Mouse (Mus musculus) heart, postnatal 0 days (tissue): ENCODE measurements around the gene Pik3ca. TPM values are rescaled to one million over a fixed set of nuclear protein-coding genes. Genes with fewer than 3 reads are reported as not detected.

Source experiments
- ATAC-seq: fragments of 200-750 bp; cut with Nextera tagmentation; 2 replicates; pipeline ENCODE4 v1.8.0; 2017; ENCODE audit warnings: low read depth, moderate number of reproducible peaks, moderate library complexity; ENCODE audit not compliant: insufficient read depth
- DNase-seq: peaks from one replicate; pipeline ENCODE4 v3.0.0-alpha.2; 2016; ENCODE audit warnings: low spot score
- H3K27ac ChIP-seq: fragments of 300-500 bp; sonication (generic); 2 replicates; pipeline ENCODE4 v1.5.1; 2014; ENCODE audit warnings: low read depth, mild to moderate bottlenecking
- H3K27me3 ChIP-seq: fragments of 300-500 bp; sonication (generic); 2 replicates; pipeline ENCODE4 v1.6.1; 2014; ENCODE audit warnings: low read length, mixed read lengths; ENCODE audit not compliant: control insufficient read depth, insufficient read depth
- H3K36me3 ChIP-seq: fragments of 300-500 bp; sonication (generic); replicated peaks from 2 replicates; pipeline ENCODE4 v1.6.1; 2014; ENCODE audit warnings: low read length, mixed read lengths; ENCODE audit not compliant: control insufficient read depth, insufficient read depth
- H3K4me1 ChIP-seq: fragments of 300-500 bp; sonication (generic); 2 replicates; pipeline ENCODE4 v1.6.1; 2014; ENCODE audit warnings: antibody characterized with exemption; ENCODE audit not compliant: control insufficient read depth, insufficient read depth
- H3K4me2 ChIP-seq: fragments of 300-500 bp; sonication (generic); 2 replicates; pipeline ENCODE4 v1.6.1; 2014; ENCODE audit warnings: low read depth, mild to moderate bottlenecking, low read length, moderate library complexity
- H3K4me3 ChIP-seq: fragments of 300-500 bp; sonication (generic); 2 replicates; pipeline ENCODE4 v1.5.1; 2014; ENCODE audit warnings: low read depth, low read length
- H3K9ac ChIP-seq: fragments of 300-500 bp; sonication (generic); replicated peaks from 2 replicates; pipeline ENCODE4 v1.6.1; 2014; ENCODE audit warnings: low read depth, low read length, mixed read lengths
- H3K9me3 ChIP-seq: fragments of 300-500 bp; sonication (generic); replicated peaks from 2 replicates; pipeline ENCODE4 v1.6.1; 2016; ENCODE audit warnings: low read length; ENCODE audit not compliant: control insufficient read depth
- CTCF ChIP-seq: IDR thresholded peaks from 2 replicates; pipeline ENCODE4 v1.5.1; 2016; ENCODE audit warnings: antibody characterized with exemption, control low read depth, low read depth
- EP300 ChIP-seq: IDR thresholded peaks from 2 replicates; pipeline ENCODE4 v1.6.1; 2016; ENCODE audit warnings: antibody characterized with exemption, low read depth
- WGBS: fragments of 180-500 bp; shearing (Covaris S2); extraction: QIAGEN DNeasy Blood & Tissue Kit; methylation state at CpG from one replicate; pipeline ENCODE4 v1.1.7; 2014; 5-methylcytosine and 5-hydroxymethylcytosine counted together
- polyA plus RNA-seq: library from polyadenylated mRNA; unstranded; fragments of >200 nt; fragmentation: Nextera tagmentation; extraction: Ambion mirVana; gene quantifications from 2 replicates; pipeline ENCODE4 v1.2.1, GENCODE M21; 2015
- total RNA-seq: library from RNA; depleted of rRNA; stranded (reverse); fragments of >200 nt; gene quantifications from 2 replicates; pipeline ENCODE4 v1.2.3, GENCODE M21; 2014; ENCODE audit warnings: low replicate concordance

The Pik3ca gene
- total and polyA plus RNA-seq, 2 experiments from 2014 or later = 6.7 to 19.2 TPM

DNA sequence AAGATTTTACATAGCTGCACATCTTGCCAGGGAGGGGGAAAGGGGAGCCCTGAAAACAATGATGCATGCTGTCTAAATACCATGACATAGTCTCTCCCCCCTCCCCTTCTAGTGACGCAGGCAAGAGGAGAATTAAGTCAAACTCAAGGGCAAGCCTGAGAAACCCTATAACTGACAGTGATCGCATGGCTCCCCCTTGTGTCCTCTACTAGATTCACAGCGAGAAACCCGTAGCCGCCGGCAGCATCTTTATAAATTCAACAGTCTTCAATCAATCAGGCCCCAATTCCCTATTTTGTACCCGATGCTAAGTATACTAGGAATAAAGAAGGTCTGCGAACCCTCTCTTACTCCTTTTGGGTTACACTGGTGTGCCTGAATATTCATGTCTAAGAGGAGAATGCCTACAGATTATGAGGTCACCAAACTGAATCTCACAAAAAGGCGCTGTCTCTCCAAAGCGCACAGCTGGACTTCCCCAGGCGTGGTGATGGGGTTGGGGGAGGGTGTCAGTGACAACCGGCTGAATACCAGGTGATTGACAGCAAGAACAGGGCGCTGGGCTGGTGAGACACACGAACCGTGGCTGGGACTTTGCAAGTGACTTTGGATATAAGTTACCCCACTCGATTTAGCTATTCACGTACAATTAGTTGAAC is 111.3 kb downstream of the Pik3ca start:
- 0 out of 2 replicates have a peak overlapping the region, but pooled peaks have one; percentile 11 for H3K9ac ChIP-seq
- ATAC-seq = no peak

DNA sequence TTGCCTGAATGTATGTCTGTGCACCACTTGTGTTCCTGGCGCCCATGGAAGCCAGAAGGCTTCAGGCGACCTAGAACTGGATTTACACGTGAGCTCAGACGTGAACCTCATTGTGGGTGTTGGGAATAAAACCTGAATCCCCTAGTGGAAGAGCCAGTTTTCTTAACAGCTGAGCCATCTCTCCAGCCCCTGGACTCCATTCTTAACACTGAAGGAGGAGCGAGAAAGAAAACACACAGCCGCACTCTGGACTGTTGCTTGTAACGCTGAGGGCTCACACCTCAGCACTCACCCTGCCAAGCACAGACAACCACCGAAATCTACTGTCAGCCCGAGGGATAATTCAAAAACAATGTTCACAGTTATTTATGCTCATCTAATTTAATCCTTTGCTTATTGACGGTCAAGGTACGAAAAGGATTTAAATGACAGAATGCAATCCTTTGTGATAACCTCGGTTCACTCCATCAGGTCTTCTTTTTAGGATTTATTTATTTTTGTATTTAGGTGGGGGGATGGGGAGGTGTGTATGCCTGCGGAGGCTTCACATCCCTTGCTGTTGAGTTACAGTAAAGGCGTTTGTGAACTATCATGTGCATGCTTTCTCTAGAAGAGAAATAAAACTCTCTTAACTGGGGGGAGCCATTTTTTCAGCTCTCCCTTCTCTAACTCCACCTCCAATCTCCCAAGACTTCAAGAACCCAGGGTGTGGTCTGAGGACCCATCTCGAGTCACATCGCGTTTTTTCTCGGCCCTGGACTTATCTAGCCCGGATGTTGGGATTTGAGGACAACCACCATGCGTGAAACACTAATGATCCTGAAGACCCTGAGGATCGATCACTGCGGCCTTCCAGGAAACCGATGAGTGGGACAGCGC is 112.3 kb downstream of the Pik3ca start, which contains the start of gene Zfp639:
Zfp639 (plus strand) TSS at position 764 of the 879 bp plus-strand sequence.
- peak within 1 kb of the TSS; percentile 96 for H3K4me3 ChIP-seq
- TF ChIP-seq CTCF (no peak), EP300 (no peak)
- peak within 1 kb of the TSS; percentile 78 for H3K4me2 ChIP-seq

More for the DNA sequence above, 111.3 kb downstream of the Pik3ca start:
- Histone ChIP-seq H3K27me3 (no peaks in the 10 kb centered on the region), H3K4me2 (peak overlapping the region; percentile 78), H3K27ac (peak overlapping the region; percentile 43; the same call in 1 of the 2 replicates), H3K4me1 (peaks cover 14% of the 10 kb centered on the region), H3K9me3 (no peaks in the 10 kb centered on the region), H3K4me3 (peak overlapping the region; percentile 23), H3K36me3 (no peaks in the 10 kb centered on the region)
- peak; percentile 84 for DNase-seq
- 3% methylated on average over 17 of the region's 17 CpGs for WGBS
- no peak for TF ChIP-seq EP300
- TF ChIP-seq CTCF = peak; percentile 86

DNA sequence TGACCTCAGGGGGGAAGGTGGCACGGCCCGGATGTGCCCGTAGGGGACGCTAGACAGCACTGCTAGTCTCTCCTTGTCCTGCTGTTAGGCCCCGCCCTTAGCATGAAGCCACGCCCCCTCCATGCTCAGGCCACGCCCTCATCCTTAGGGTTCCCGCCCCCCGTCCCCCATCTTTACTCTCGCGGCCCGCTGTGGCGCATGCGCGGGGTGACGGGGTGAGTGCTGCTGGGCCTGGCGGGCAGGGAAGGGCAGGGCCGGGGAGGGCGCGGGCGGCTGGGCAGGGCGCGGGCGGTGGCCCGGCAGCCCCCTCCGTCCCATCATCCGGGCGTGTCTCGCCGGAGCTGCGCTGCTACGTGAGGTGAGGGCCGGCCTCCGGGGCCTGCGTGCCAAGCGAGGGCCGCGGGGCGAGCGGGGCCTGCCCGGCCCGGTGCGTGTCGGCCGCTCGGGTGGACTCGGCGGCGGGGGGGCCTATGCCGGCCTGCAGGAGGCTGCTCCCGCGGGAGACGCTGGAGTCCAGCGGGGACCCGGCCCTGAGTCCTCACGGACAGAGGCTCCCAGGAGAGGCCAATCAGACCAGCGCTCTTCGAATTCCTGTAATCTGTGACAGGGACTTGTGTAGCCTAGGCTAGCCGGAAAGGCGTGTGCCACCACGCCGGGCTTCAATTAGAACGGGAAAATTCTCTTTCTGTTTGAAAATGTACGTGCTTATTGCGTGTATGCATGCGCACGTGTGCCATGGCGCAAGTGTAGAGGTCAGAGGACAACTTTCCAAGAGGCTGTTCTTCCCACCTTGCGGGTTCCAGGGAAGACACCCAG is 113.1 kb downstream of the Pik3ca start:
- H3K9me3 ChIP-seq = no peaks in the 10 kb centered on the region
- peak overlapping the region; percentile 78 for H3K4me2 ChIP-seq
- peak overlapping the region; percentile 96 for H3K9ac ChIP-seq
- H3K4me3 ChIP-seq = peak overlapping the region; percentile 96
- peak overlapping the region; percentile 97 for H3K27ac ChIP-seq
- H3K4me1 ChIP-seq = peaks cover 14% of the 10 kb centered on the region
- peaks cover 12% of the 10 kb centered on the region for H3K36me3 ChIP-seq
- H3K27me3 ChIP-seq = no peaks in the 10 kb centered on the region
- under 1% methylated on average over 65 of the region's 69 CpGs for WGBS
- ATAC-seq (peak; percentile 97), DNase-seq (peak; percentile 94)
- TF ChIP-seq CTCF (peak; percentile 69), EP300 (no peak)

More for the DNA sequence above, 112.3 kb downstream of the Pik3ca start, which contains the start of gene Zfp639:
- Histone ChIP-seq H3K27ac (peak within 1 kb of the TSS; percentile 97), H3K27me3 (no peaks in the 10 kb centered on the region), H3K4me1 (peaks cover 14% of the 10 kb centered on the region), H3K36me3 (peaks cover 6% of the 10 kb centered on the region), H3K9ac (peak within 1 kb of the TSS; percentile 96), H3K9me3 (no peaks in the 10 kb centered on the region)
- 10% methylated on average over 24 of the region's 24 CpGs for WGBS
- DNase-seq (no peak), ATAC-seq (no peak)

DNA sequence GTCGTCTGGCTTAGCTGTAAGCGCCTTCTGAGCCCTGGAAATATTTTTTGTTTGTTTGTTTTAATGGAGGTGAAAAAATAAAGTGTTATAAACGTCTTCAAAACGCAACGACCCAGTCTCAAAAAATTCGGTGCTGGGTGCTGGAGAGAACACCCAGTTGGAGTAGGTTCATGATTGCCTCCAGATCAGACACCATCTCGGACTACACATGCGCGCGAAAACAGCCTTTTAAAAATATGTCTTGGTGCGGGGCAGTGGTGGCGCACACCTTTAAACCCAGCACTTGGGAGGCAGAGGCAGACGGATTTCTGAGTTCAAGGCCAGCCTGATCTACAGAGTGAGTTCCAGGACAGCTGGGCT is 113.7 kb downstream of the Pik3ca start:
- no peak for ATAC-seq
- H3K4me1 ChIP-seq = peaks cover 14% of the 10 kb centered on the region
- 3% methylated on average over 13 of the region's 13 CpGs for WGBS
- peak overlapping the region; percentile 97 for H3K27ac ChIP-seq
- DNase-seq = no peak
- H3K9ac ChIP-seq = peak overlapping the region; percentile 96
- no peaks in the 10 kb centered on the region for H3K9me3 ChIP-seq
- H3K4me3 ChIP-seq = peak overlapping the region; percentile 96
- H3K36me3 ChIP-seq = peaks cover 18% of the 10 kb centered on the region
- H3K27me3 ChIP-seq = no peaks in the 10 kb centered on the region
- peak overlapping the region; percentile 78 for H3K4me2 ChIP-seq
- TF ChIP-seq EP300 (no peak), CTCF (no peak)

DNA sequence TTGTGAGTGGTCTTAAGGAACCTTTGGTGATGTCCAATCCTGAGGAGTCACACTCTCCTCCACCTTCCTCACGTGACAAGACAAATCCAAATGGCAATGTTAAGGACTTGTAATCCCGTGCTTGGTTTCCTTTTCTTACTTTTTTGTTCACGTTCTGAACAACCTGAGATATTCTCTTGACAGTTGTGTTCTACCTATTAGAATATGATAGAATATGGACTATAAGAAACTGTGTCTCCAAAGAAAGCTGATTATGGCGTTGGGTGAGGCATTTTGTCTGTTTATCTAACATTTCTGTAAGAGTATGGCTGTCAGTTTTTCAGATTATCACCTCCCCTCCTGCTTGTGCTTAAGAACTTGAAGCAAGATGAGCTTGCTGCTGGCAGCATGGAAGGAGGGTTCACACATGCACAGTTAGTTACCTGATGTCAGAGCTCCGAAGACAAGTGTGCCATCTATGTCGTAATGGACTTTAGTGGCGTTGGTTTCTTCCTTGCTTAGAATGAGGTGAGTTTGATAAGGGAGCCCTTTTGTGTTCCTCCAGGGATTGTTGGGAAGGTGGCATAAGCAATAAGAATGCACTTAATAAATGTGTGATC is 115.3 kb downstream of the Pik3ca start:
- Histone ChIP-seq H3K36me3 (peaks cover 33% of the 10 kb centered on the region), H3K27me3 (no peaks in the 10 kb centered on the region), H3K4me3 (no peak overlapping the region), H3K4me1 (peaks cover 14% of the 10 kb centered on the region), H3K27ac (no peak overlapping the region), H3K4me2 (no peak overlapping the region), H3K9me3 (no peaks in the 10 kb centered on the region), H3K9ac (no peak overlapping the region)
- DNase-seq (no peak), ATAC-seq (no peak)
- TF ChIP-seq CTCF (no peak), EP300 (no peak)
- 82% methylated on average over 7 of the region's 7 CpGs for WGBS
